Mouse (Mus musculus) small intestine, adult 2 months (tissue): ENCODE measurements around the gene Zg16.

Experiments
- CTCF ChIP-seq: fragments of 200-500 bp; IDR thresholded peaks from 2 replicates; pipeline ENCODE4 v1.5.1; 2012; ENCODE audit warnings: low read depth, mild to moderate bottlenecking, control low read depth, inconsistent platforms, low read length, moderate library complexity, mixed read lengths; ENCODE audit not compliant: insufficient replicate concordance, insufficient read length; ENCODE audit errors: extremely low read depth
- POLR2A ChIP-seq: fragments of 200-500 bp; IDR thresholded peaks from 2 replicates; pipeline ENCODE4 v1.6.1; 2012; ENCODE audit warnings: low read depth, mild to moderate bottlenecking, control low read depth, inconsistent platforms, low read length, moderate library complexity

- no peak for TF ChIP-seq CTCF
- no peak for TF ChIP-seq POLR2A
Observed at GRCm38 (mm10) chr7:127031244-127031643, 55.9 kb downstream of the Zg16 start.
